Comparison of ENCODE assay signal across 9 mouse cellular contexts in genomic region chr15:89172276-89172935, GRCm38 (mm10). TPM values are rescaled to one million over a fixed set of nuclear protein-coding genes. Genes with fewer than 3 reads are reported as not detected.
DNase-seq lines count a peak whose midpoint lies in the region; ATAC-seq lines count a peak whose summit lies in the region.
"Had no signal": no experiment of that assay in that cellular context is flagged by ENCODE, and none has a peak within 500 bp of the region (broad histone marks: within the 10 kb centered on the region; RNA-seq: fewer than 3 reads in every experiment).

No protein-coding gene starts in this region.

- no peak for DNase-seq in neural tube, embryonic 11.5 days (ENCODE audit: low spot score)
- no peak for DNase-seq in neural tube, embryonic 10.5 days (ENCODE audit: extremely low spot score, low spot score)
- DNase-seq in forebrain, embryonic 14.5 days (ENCODE audit: low spot score), result no peak
- no peak for DNase-seq in limb, embryonic 11.5 days (ENCODE audit: low spot score)
- DNase-seq in gastrocnemius, postnatal 36 days, result no peak
- no peak for DNase-seq in adrenal gland, postnatal 4 days (ENCODE audit: low spot score in 2 of 2)
- DNase-seq in adipocyte (ENCODE audit: low spot score), result no peak

- peaks cover 6% of the 10 kb centered on the region for H3K36me3 ChIP-seq in neural tube, embryonic 11.5 days (ENCODE audit: control insufficient read depth, insufficient read depth, low read length)
- H3K36me3 ChIP-seq in forebrain, embryonic 14.5 days (ENCODE audit: control insufficient read depth, insufficient read depth, low read length), result peaks cover 27% of the 10 kb centered on the region
- H3K36me3 ChIP-seq in limb, embryonic 11.5 days (ENCODE audit: control insufficient read depth, insufficient read depth, low read length), result peaks cover 10% of the 10 kb centered on the region; the same call in 1 of the 2 replicates
- H3K36me3 ChIP-seq in neural tube, embryonic 15.5 days, result peaks cover 16% of the 10 kb centered on the region

- H3K27ac ChIP-seq in neural tube, embryonic 11.5 days (ENCODE audit: low read depth, low read length), result peak overlapping the region; percentile 49; the same call in 1 of the 2 replicates
- peak overlapping the region; percentile 78 for H3K27ac ChIP-seq in forebrain, embryonic 14.5 days (ENCODE audit: low read depth, low read length)
- no peak overlapping the region; the same call in 1 of the 2 replicates for H3K27ac ChIP-seq in limb, embryonic 11.5 days (replicated peaks; ENCODE audit: low read depth, low read length)
- peak overlapping the region; percentile 81 for H3K27ac ChIP-seq in neural tube, embryonic 15.5 days (replicated peaks)

- 43% methylated on average over 17 of the region's 17 CpGs for WGBS in neural tube, embryonic 11.5 days
- 20% methylated on average over 17 of the region's 17 CpGs for WGBS in forebrain, embryonic 14.5 days
- WGBS in limb, embryonic 11.5 days, result 45% methylated on average over 17 of the region's 17 CpGs
- 27% methylated on average over 17 of the region's 17 CpGs for WGBS in neural tube, embryonic 15.5 days

- no peaks in the 10 kb centered on the region for H3K27me3 ChIP-seq in neural tube, embryonic 11.5 days (ENCODE audit: control insufficient read depth, insufficient read depth, low read length)
- H3K27me3 ChIP-seq in forebrain, embryonic 14.5 days (replicated peaks; ENCODE audit: control insufficient read depth, insufficient read depth, low read length), result no peaks in the 10 kb centered on the region
- H3K27me3 ChIP-seq in limb, embryonic 11.5 days (ENCODE audit: control insufficient read depth, insufficient read depth, low read length), result no peaks in the 10 kb centered on the region
- no peaks in the 10 kb centered on the region for H3K27me3 ChIP-seq in neural tube, embryonic 15.5 days (replicated peaks)

- H3K4me1 ChIP-seq in neural tube, embryonic 11.5 days (ENCODE audit: control insufficient read depth, insufficient read depth, low read length), result peaks cover 56% of the 10 kb centered on the region
- peaks cover 65% of the 10 kb centered on the region for H3K4me1 ChIP-seq in forebrain, embryonic 14.5 days (ENCODE audit: control insufficient read depth, insufficient read depth, low read length)
- H3K4me1 ChIP-seq in limb, embryonic 11.5 days (ENCODE audit: control insufficient read depth, insufficient read depth, low read length), result peaks cover 57% of the 10 kb centered on the region
- H3K4me1 ChIP-seq in neural tube, embryonic 15.5 days, result peaks cover 83% of the 10 kb centered on the region

- no peak for ATAC-seq in neural tube, embryonic 11.5 days (ENCODE audit: insufficient read depth, low FRiP score, low TSS enrichment)
- ATAC-seq in forebrain, embryonic 14.5 days, result no peak
- ATAC-seq in limb, embryonic 11.5 days (ENCODE audit: insufficient number of reproducible peaks, low FRiP score, low TSS enrichment, low read depth), result no peak
- no peak for ATAC-seq in neural tube, embryonic 15.5 days (ENCODE audit: low FRiP score)

- peak overlapping the region; percentile 100 for H3K4me2 ChIP-seq in neural tube, embryonic 11.5 days (ENCODE audit: low read depth)
- peak overlapping the region; percentile 100 for H3K4me2 ChIP-seq in forebrain, embryonic 14.5 days (ENCODE audit: low read length)
- H3K4me2 ChIP-seq in limb, embryonic 11.5 days (ENCODE audit: low read depth, severe bottlenecking), result peak overlapping the region; percentile 100
- H3K4me2 ChIP-seq in neural tube, embryonic 15.5 days, result peak overlapping the region; percentile 96

- no peaks in the 10 kb centered on the region for H3K9me3 ChIP-seq in neural tube, embryonic 11.5 days (ENCODE audit: control insufficient read depth, low read length)
- H3K9me3 ChIP-seq in forebrain, embryonic 14.5 days (replicated peaks; ENCODE audit: control insufficient read depth, low read length), result no peaks in the 10 kb centered on the region
- H3K9me3 ChIP-seq in limb, embryonic 11.5 days (ENCODE audit: control insufficient read depth, low read length), result no peaks in the 10 kb centered on the region
- no peaks in the 10 kb centered on the region for H3K9me3 ChIP-seq in neural tube, embryonic 15.5 days (replicated peaks)

- intact Hi-C loops in gastrocnemius, postnatal 36 days (cut with DNase I), result no loop called here

- H3K4me3 ChIP-seq in neural tube, embryonic 11.5 days (ENCODE audit: low read depth, low read length), result peak overlapping the region; percentile 52
- peak overlapping the region; percentile 51 for H3K4me3 ChIP-seq in forebrain, embryonic 14.5 days (ENCODE audit: low read depth, low read length)
- H3K4me3 ChIP-seq in limb, embryonic 11.5 days (ENCODE audit: low read depth, low read length), result peak overlapping the region; percentile 50
- peak overlapping the region; percentile 54 for H3K4me3 ChIP-seq in neural tube, embryonic 15.5 days (replicated peaks)
- H3K4me3 ChIP-seq: myocyte had no signal

- peak overlapping the region; percentile 69 for H3K9ac ChIP-seq in neural tube, embryonic 11.5 days (ENCODE audit: low read length)
- H3K9ac ChIP-seq in forebrain, embryonic 14.5 days (ENCODE audit: low read length), result peak overlapping the region; percentile 75
- peak overlapping the region; percentile 30 for H3K9ac ChIP-seq in limb, embryonic 11.5 days (ENCODE audit: low read length)
- H3K9ac ChIP-seq in neural tube, embryonic 15.5 days (replicated peaks), result peak overlapping the region; percentile 65

RNA-seq across cellular contexts. Expression of gene Plxnb2, which starts 8.2 kb away (rescaled TPM):
- 112 and 117 TPM in 2 replicates for polyA plus RNA-seq in neural tube, embryonic 11.5 days (2014; fragmentation: Nextera tagmentation; extraction: Ambion mirVana)
- polyA plus RNA-seq in forebrain, embryonic 14.5 days (2014; fragmentation: Nextera tagmentation; extraction: Ambion mirVana), result 101 TPM in 2 replicates
- 122 and 125 TPM in 2 replicates for polyA plus RNA-seq in limb, embryonic 11.5 days (2014; fragmentation: Nextera tagmentation; extraction: Ambion mirVana)
- 69.4 and 72.3 TPM in 2 replicates for polyA plus RNA-seq in neural tube, embryonic 15.5 days (2015; fragmentation: Nextera tagmentation; extraction: Ambion mirVana)
- total RNA-seq in gastrocnemius, postnatal 36 days (2021), result 1 to 10 TPM; 8.9 to 9.6 TPM
- 100 to 1,000 TPM; 167 to 207 TPM for total RNA-seq in adrenal gland, postnatal 4 days (2021)

RNA-seq across cellular contexts. Expression of gene Mapk11, which starts 23.0 kb away (rescaled TPM):
- 33.1 and 37.4 TPM in 2 replicates for polyA plus RNA-seq in neural tube, embryonic 11.5 days (2014; fragmentation: Nextera tagmentation; extraction: Ambion mirVana)
- 28.1 and 30.1 TPM in 2 replicates for polyA plus RNA-seq in forebrain, embryonic 14.5 days (2014; fragmentation: Nextera tagmentation; extraction: Ambion mirVana)
- 15.3 and 16.6 TPM in 2 replicates for polyA plus RNA-seq in limb, embryonic 11.5 days (2014; fragmentation: Nextera tagmentation; extraction: Ambion mirVana)
- polyA plus RNA-seq in neural tube, embryonic 15.5 days (2015; fragmentation: Nextera tagmentation; extraction: Ambion mirVana), result 22.5 and 27.5 TPM in 2 replicates
- 1 to 10 TPM in 1 of 2 experiments, under 1 TPM in 1; 0.79 to 1.1 TPM for total RNA-seq in gastrocnemius, postnatal 36 days (2021)
- total RNA-seq in adrenal gland, postnatal 4 days (2021), result 1 to 10 TPM; 6.9 to 8.6 TPM

RNA-seq across cellular contexts. Expression of gene Dennd6b, which starts 23.9 kb away (rescaled TPM):
- 30.5 and 33.6 TPM in 2 replicates for polyA plus RNA-seq in neural tube, embryonic 11.5 days (2014; fragmentation: Nextera tagmentation; extraction: Ambion mirVana)
- 39.0 and 49.2 TPM in 2 replicates for polyA plus RNA-seq in forebrain, embryonic 14.5 days (2014; fragmentation: Nextera tagmentation; extraction: Ambion mirVana)
- 19.4 and 19.8 TPM in 2 replicates for polyA plus RNA-seq in limb, embryonic 11.5 days (2014; fragmentation: Nextera tagmentation; extraction: Ambion mirVana)
- 77.2 and 91.0 TPM in 2 replicates for polyA plus RNA-seq in neural tube, embryonic 15.5 days (2015; fragmentation: Nextera tagmentation; extraction: Ambion mirVana)
- total RNA-seq in gastrocnemius, postnatal 36 days (2021), result 1 to 10 TPM; 7.6 to 9.0 TPM
- total RNA-seq in adrenal gland, postnatal 4 days (2021), result 10 to 100 TPM; 11.5 to 13.0 TPM

RNA-seq across cellular contexts. Expression of gene Mapk12, which starts 31.9 kb away (rescaled TPM):
- 15.4 and 20.3 TPM in 2 replicates for polyA plus RNA-seq in neural tube, embryonic 11.5 days (2014; fragmentation: Nextera tagmentation; extraction: Ambion mirVana)
- 4.8 and 5.1 TPM in 2 replicates for polyA plus RNA-seq in forebrain, embryonic 14.5 days (2014; fragmentation: Nextera tagmentation; extraction: Ambion mirVana)
- polyA plus RNA-seq in limb, embryonic 11.5 days (2014; fragmentation: Nextera tagmentation; extraction: Ambion mirVana), result 14.3 and 15.2 TPM in 2 replicates
- 4.8 and 5.2 TPM in 2 replicates for polyA plus RNA-seq in neural tube, embryonic 15.5 days (2015; fragmentation: Nextera tagmentation; extraction: Ambion mirVana)
- total RNA-seq in gastrocnemius, postnatal 36 days (2021), result 100 to 1,000 TPM; 131 to 136 TPM
- 10 to 100 TPM; 13.9 to 16.2 TPM for total RNA-seq in adrenal gland, postnatal 4 days (2021)

RNA-seq across cellular contexts. Expression of gene Ppp6r2, which starts 38.9 kb away (rescaled TPM):
- 45.2 and 47.1 TPM in 2 replicates for polyA plus RNA-seq in neural tube, embryonic 11.5 days (2014; fragmentation: Nextera tagmentation; extraction: Ambion mirVana)
- 69.4 and 77.1 TPM in 2 replicates for polyA plus RNA-seq in forebrain, embryonic 14.5 days (2014; fragmentation: Nextera tagmentation; extraction: Ambion mirVana)
- 22.7 and 23.4 TPM in 2 replicates for polyA plus RNA-seq in limb, embryonic 11.5 days (2014; fragmentation: Nextera tagmentation; extraction: Ambion mirVana)
- polyA plus RNA-seq in neural tube, embryonic 15.5 days (2015; fragmentation: Nextera tagmentation; extraction: Ambion mirVana), result 62.8 and 67.7 TPM in 2 replicates
- total RNA-seq in gastrocnemius, postnatal 36 days (2021), result 10 to 100 TPM; 81.0 to 85.9 TPM
- 10 to 100 TPM; 53.8 to 57.6 TPM for total RNA-seq in adrenal gland, postnatal 4 days (2021)
